Mouse (Mus musculus): ENCODE results near the gene Gm47841.

- TF ChIP-seq CTCF (IDR thresholded peaks at IDR 0.05; ENCODE audit: control insufficient read depth, insufficient read depth, insufficient replicate concordance, low read depth, low read length) (no peak), POLR2A (IDR thresholded peaks at IDR 0.05; ENCODE audit: control insufficient read depth, low read depth, low read length) (no peak)
These were observed 47.8 kb upstream of the Gm47841 start for GRCm38 (mm10) chr15:101094979-101095378.
